Mouse (Mus musculus) heart, embryonic 12.5 days (tissue): Measurements from ENCODE around the gene Ssbp3. TPM values are rescaled to one million over a fixed set of nuclear protein-coding genes. Genes with fewer than 3 reads are reported as not detected.

Experiments used
- ATAC-seq: fragments of 200-750 bp; cut with Nextera tagmentation; 2 replicates; pipeline ENCODE4 v1.8.0; 2017; ENCODE audit warnings: moderate TSS enrichment, moderate library complexity; ENCODE audit not compliant: insufficient number of reproducible peaks, low FRiP score
- H3K27ac ChIP-seq: fragments of 300-500 bp; sonication (generic); 2 replicates; pipeline ENCODE4 v1.5.1; 2016; ENCODE audit warnings: mild to moderate bottlenecking, moderate library complexity; ENCODE audit not compliant: poor library complexity, severe bottlenecking
- H3K27me3 ChIP-seq: fragments of 300-500 bp; sonication (generic); replicated peaks from 2 replicates; pipeline ENCODE4 v1.6.1; 2016; ENCODE audit warnings: mild to moderate bottlenecking, moderate library complexity
- H3K36me3 ChIP-seq: fragments of 300-500 bp; sonication (generic); 2 replicates; pipeline ENCODE4 v1.6.1; 2016; ENCODE audit warnings: mild to moderate bottlenecking, moderate library complexity
- H3K4me1 ChIP-seq: fragments of 300-500 bp; sonication (generic); replicated peaks from 2 replicates; pipeline ENCODE4 v1.6.1; 2016; ENCODE audit warnings: mild to moderate bottlenecking
- H3K4me2 ChIP-seq: fragments of 300-500 bp; sonication (generic); 2 replicates; pipeline ENCODE4 v1.6.1; 2016; ENCODE audit warnings: mild to moderate bottlenecking, moderate library complexity
- H3K4me3 ChIP-seq: fragments of 300-500 bp; sonication (generic); 2 replicates; pipeline ENCODE4 v1.5.1; 2016; ENCODE audit warnings: mild to moderate bottlenecking
- H3K9ac ChIP-seq: fragments of 300-500 bp; sonication (generic); 2 replicates; pipeline ENCODE4 v1.6.1; 2016; ENCODE audit warnings: mild to moderate bottlenecking, moderate library complexity
- H3K9me3 ChIP-seq: fragments of 300-500 bp; sonication (generic); replicated peaks from 2 replicates; pipeline ENCODE4 v1.6.1; 2016; ENCODE audit warnings: mild to moderate bottlenecking, moderate library complexity
- WGBS: fragments of 180-500 bp; shearing (Covaris S2); methylation state at CpG from one replicate; pipeline ENCODE4 v1.1.7; 2016; 5-methylcytosine and 5-hydroxymethylcytosine counted together
- polyA plus RNA-seq: library from polyadenylated mRNA; unstranded; fragments of >200 nt; fragmentation: Nextera tagmentation; extraction: Ambion mirVana; gene quantifications from 2 replicates; pipeline ENCODE4 v1.2.1, GENCODE M21; 2016

Ssbp3 gene
- polyA plus RNA-seq, 1 experiment from 2014 or later, result 101 TPM

DNA sequence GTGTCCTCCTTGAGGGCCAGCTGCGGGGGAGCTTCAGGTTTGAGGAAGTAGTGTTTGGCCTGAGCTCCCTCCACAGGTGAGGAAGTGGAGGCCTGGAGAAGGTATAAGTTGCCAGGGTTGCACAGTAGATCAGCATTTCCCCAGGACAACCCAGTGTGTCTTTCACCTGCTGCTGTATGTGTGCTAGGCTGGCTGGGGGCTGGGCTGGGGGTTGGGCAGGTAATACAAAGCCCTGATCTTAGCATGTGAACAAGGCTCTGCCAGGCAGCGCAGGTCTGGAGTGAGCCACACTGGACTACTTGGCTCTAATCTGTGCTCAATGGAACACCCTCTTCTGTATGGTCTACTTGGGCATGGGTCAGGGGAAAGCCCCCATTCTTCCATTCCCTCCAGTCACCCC, 66.1 kb downstream of the Ssbp3 start:
- Histone ChIP-seq H3K4me2 (no peak overlapping the region), H3K4me1 (peaks cover 88% of the 10 kb centered on the region)

DNA sequence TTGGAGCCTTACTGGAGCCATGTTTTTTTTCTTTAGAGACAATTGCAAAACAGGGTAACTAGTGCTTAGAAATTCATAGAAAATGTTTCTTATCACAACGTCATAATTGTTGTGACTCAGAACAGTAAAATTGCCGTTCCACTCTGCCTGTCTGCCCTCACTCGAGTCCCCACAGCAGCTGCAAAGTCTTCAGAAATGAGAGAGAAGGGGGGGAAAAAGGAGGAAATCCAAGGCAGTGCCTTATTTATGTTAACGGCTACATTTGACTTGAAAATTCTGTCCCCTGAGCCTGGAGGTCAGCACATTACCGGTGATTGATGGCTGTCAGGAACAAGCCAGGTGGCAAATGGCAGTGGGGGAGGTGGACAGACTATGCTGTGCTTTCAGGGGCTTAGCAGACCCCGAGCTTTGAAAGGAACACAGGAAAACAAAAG, 66.7 kb downstream of the Ssbp3 start:
- Histone ChIP-seq H3K4me3 (no peak overlapping the region), H3K4me2 (no peak overlapping the region), H3K27me3 (no peaks in the 10 kb centered on the region), H3K4me1 (peaks cover 88% of the 10 kb centered on the region), H3K9me3 (no peaks in the 10 kb centered on the region), H3K27ac (no peak overlapping the region), H3K36me3 (no peaks in the 10 kb centered on the region), H3K9ac (0 out of 2 replicates have a peak overlapping the region, but pooled peaks have one; percentile 13)
- 23% methylated on average over 6 of the region's 6 CpGs for WGBS
- ATAC-seq, result no peak

More for the DNA sequence above, 66.1 kb downstream of the Ssbp3 start:
- H3K27me3 ChIP-seq, result no peaks in the 10 kb centered on the region
- ATAC-seq, result no peak
- 77% methylated on average over 2 of the region's 2 CpGs for WGBS
- H3K36me3 ChIP-seq, result no peaks in the 10 kb centered on the region
- H3K27ac ChIP-seq, result no peak overlapping the region
- H3K9ac ChIP-seq, result peak overlapping the region; percentile 27; the same call in 1 of the 2 replicates
- no peaks in the 10 kb centered on the region for H3K9me3 ChIP-seq
- H3K4me3 ChIP-seq, result no peak overlapping the region

DNA sequence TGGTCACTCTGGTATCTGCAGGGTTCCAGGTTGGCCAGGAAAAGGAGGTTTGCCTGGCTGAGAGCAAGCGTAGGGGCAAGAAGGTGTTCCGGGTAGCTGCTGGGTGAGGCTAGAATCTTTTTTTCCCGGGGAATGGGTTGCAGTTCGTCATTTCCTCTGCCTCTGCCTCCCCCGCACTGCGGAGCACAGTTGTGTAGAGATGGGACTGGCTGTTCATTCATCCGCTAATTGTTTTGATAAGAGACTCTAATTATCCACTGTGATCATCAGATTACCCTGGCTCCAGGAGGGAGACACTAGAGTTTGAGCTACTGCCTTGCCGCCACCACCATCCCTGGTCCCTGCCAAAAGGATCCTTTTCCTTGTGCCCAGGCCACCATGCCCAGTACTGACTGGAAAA, 67.9 kb downstream of the Ssbp3 start:
- 51% methylated on average over 8 of the region's 8 CpGs for WGBS
- H3K27ac ChIP-seq, result no peak overlapping the region
- H3K9me3 ChIP-seq, result no peaks in the 10 kb centered on the region
- peaks cover 86% of the 10 kb centered on the region for H3K4me1 ChIP-seq
- H3K9ac ChIP-seq, result no peak overlapping the region
- no peaks in the 10 kb centered on the region for H3K27me3 ChIP-seq
- no peak for ATAC-seq
- H3K4me3 ChIP-seq, result no peak overlapping the region
- no peak overlapping the region for H3K4me2 ChIP-seq
- H3K36me3 ChIP-seq, result no peaks in the 10 kb centered on the region

DNA sequence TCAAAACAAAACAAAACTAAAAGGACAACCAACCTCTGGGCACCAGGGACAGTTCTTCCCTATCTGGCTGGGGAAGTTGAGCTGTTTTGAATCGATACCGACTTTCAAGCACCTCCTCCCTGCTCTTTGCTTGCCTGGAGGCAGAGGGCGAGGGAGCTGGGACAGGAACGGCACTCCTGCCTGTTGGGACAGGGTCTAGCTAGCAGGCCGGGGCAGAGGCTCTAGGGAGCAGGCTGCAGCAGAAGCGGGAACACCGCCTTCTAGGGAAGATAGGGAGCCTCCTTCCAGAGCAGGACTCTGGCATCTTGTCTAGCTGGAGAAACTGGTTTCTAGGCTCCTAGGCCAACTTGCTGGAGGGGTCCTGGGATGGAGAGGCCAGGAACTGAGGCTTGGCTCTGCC, 70.2 kb downstream of the Ssbp3 start:
- no peak overlapping the region for H3K4me3 ChIP-seq
- H3K27ac ChIP-seq, result no peak overlapping the region
- H3K9ac ChIP-seq, result peak overlapping the region; percentile 30; the same call in 1 of the 2 replicates
- H3K4me1 ChIP-seq, result peaks cover 90% of the 10 kb centered on the region
- no peak overlapping the region for H3K4me2 ChIP-seq
- H3K36me3 ChIP-seq, result no peaks in the 10 kb centered on the region
- ATAC-seq, result no peak
- no peaks in the 10 kb centered on the region for H3K27me3 ChIP-seq
- 17% methylated on average over 7 of the region's 7 CpGs for WGBS
- H3K9me3 ChIP-seq, result no peaks in the 10 kb centered on the region

DNA sequence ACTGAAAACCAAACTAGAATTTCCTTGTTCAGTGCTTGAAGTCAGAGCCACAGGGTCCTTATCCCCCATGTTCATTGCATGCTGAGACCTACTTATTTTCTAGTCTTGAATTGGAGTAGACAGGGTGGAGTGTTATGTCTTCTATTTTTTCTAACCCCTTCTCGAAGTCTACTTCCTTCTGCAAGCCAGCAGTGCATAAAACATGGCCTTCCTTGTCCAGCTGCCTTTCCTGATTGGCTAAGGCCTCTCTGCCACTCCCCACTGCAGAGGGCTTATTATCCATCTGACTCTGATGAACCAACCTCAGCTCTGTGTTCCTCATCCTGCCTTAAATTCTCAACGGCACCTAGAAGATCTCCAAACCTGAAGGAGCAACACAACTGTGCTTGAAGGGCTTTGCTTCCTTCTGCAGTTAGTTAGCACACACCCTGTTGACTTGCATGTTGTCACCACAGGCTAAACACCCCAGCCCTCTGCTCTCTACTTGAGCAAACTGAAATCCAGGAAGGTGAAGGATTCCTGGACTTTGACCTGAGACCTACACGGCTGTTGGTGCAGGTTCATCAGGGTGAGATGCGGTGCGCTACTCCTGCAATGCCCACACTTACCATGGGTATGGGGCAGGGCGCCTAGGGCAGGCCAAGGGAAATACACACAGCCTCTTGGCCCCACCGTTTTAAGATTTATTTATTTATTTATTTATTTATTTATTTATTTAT, 71.0 kb downstream of the Ssbp3 start:
- no peak for ATAC-seq
- Histone ChIP-seq H3K4me1 (peaks cover 90% of the 10 kb centered on the region), H3K27me3 (no peaks in the 10 kb centered on the region), H3K4me3 (no peak overlapping the region), H3K36me3 (no peaks in the 10 kb centered on the region), H3K9ac (no peak overlapping the region), H3K27ac (no peak overlapping the region), H3K4me2 (no peak overlapping the region), H3K9me3 (no peaks in the 10 kb centered on the region)
- WGBS, result 88% methylated on average over 7 of the region's 7 CpGs

DNA sequence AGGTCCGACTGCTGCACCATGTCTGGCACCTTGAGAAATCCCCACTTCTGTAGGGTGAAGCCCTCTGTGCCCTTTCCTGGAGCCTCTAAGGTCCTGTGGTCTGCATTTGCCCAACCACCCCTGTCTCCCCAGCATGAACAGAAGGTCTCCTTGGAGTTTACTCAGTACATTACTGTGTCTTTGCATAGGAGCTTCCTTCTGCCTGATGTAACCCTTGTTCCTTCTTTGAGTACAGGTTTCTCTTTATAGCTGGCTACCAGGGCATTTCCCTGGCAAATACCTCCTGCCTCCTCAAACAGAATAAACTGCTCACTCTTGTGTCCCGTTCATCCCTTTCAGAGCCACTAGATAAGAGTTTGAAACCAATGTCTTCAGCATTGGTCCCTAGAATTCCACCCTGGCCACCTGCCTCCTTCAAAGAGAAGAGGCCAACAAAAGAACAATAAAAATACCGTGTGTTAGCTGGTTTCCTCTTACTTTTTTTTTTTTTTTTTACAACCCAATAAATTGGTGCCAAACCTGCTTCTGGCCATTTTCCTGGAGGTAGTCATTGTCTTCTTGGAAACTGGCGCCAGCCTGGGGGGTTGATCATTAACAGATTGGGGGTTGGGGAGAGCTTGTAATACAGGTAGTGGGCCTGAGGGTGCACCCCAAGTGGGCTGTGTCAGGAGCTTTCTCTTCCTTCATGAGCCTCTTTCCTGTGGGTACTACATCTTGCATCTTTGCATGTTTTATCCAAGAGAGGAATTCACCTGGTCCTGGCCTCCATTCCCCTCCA, 72.0 kb downstream of the Ssbp3 start:
- 64% methylated on average over 4 of the region's 4 CpGs for WGBS
- ATAC-seq, result no peak
- no peak overlapping the region for H3K27ac ChIP-seq

DNA sequence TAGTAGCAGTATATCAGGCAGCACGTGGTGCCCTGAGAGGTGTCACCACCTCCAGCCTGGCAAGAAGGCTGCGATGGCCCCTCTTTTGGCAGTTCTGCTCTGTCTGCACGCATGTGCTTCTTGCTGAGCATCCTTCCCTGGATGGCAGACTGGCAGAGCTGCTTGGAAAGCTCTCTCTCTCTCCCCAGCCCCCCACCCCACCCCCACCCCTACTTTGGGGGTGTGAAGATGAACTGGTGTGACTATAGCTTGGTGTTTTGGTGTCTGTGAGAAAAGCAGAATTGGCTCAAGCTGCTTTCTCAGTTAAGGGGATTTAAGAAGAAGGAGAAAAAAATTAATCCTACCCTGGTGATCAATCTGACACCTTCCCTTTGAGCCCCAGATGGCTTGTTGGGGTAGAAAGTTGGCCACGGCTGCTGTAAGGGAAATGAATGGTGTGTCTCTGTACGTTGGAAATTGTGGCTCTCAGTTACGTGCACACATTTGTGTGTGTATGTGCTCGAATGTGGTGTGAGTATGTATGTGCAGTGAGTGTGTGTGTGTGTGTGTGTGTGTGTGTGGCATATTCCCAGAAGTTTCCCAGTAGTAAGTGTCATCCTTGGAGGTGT, 73.5 kb downstream of the Ssbp3 start:
- no peaks in the 10 kb centered on the region for H3K27me3 ChIP-seq
- H3K4me2 ChIP-seq, result no peak overlapping the region
- no peak for ATAC-seq
- no peak overlapping the region for H3K9ac ChIP-seq
- no peaks in the 10 kb centered on the region for H3K9me3 ChIP-seq
- H3K4me1 ChIP-seq, result peaks cover 89% of the 10 kb centered on the region
- no peak overlapping the region for H3K27ac ChIP-seq
- H3K36me3 ChIP-seq, result no peaks in the 10 kb centered on the region
- WGBS, result 69% methylated on average over 7 of the region's 7 CpGs
- no peak overlapping the region for H3K4me3 ChIP-seq

More for the DNA sequence above, 72.0 kb downstream of the Ssbp3 start:
- Histone ChIP-seq H3K4me1 (peaks cover 89% of the 10 kb centered on the region), H3K36me3 (no peaks in the 10 kb centered on the region), H3K4me2 (no peak overlapping the region), H3K9me3 (no peaks in the 10 kb centered on the region), H3K27me3 (no peaks in the 10 kb centered on the region), H3K9ac (no peak overlapping the region), H3K4me3 (no peak overlapping the region)

DNA sequence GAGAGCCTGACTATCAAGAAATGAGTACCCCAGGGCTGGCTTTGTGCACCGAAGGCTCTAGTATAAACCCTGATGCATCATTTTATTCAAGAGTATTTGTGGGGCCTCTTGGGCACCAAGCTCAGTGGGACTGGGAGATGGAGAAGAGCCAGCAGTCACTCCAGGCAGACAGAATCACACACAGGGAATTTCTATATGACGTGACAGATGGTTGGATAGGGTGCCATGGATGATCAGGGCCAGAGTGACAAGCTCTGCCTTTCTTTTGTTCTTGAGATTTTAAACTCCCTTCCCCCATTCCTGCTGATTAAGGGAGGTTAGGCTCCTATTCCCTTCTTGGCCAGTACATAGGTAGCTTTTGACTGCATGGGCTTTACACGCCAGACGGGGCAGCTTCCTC, 74.8 kb downstream of the Ssbp3 start:
- no peak for ATAC-seq
- Histone ChIP-seq H3K4me1 (peaks cover 80% of the 10 kb centered on the region), H3K4me3 (no peak overlapping the region), H3K4me2 (no peak overlapping the region), H3K9ac (no peak overlapping the region), H3K9me3 (no peaks in the 10 kb centered on the region), H3K27ac (no peak overlapping the region), H3K27me3 (no peaks in the 10 kb centered on the region), H3K36me3 (no peaks in the 10 kb centered on the region)
- WGBS, result 81% methylated on average over 4 of the region's 4 CpGs

DNA sequence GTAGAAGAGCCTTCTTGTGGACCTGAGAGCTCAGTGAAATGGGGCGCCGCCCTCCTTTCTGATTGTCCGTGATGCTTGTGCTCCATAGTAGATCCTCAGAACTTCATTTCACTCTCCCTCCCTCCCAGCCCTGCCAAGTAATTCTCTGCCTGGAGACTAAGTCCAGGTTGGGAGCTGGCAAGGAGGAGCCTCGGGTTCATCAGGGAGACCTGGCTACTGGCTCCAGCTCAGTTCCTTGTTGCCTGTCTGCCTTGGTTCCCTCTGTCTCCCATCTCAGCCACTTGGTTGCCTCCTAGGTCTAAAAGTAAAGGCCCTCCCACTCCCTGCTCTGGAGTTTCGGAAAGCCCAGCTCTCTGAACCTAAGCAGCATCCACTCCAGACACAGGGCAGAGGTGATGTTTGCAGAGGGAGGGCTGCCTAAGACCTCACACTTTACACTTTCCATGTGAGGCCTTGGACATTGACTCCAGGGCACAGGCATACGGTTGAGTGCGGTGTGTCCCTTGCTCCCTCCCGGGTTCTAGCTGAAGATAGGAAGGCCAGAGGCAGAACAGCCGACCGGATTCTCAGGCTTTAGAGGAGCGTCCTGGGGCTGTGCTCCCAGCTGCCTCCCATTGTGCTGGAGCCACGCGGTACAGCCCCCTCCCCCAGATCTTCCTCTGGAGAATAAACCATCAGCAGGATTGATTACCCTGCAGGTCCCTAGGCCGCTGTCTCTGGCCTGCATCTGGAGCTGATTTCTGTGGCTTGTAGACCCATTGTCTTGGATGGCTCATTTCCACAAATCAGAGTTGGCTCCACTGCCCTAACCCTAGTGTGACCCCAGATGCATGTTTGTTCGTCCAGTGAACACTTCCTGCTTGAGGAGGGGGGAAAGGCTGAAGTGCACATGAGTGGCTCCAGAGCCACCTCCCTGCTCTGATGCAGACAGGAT, 75.7 kb downstream of the Ssbp3 start:
- no peak for ATAC-seq
- H3K4me2 ChIP-seq, result no peak overlapping the region

DNA sequence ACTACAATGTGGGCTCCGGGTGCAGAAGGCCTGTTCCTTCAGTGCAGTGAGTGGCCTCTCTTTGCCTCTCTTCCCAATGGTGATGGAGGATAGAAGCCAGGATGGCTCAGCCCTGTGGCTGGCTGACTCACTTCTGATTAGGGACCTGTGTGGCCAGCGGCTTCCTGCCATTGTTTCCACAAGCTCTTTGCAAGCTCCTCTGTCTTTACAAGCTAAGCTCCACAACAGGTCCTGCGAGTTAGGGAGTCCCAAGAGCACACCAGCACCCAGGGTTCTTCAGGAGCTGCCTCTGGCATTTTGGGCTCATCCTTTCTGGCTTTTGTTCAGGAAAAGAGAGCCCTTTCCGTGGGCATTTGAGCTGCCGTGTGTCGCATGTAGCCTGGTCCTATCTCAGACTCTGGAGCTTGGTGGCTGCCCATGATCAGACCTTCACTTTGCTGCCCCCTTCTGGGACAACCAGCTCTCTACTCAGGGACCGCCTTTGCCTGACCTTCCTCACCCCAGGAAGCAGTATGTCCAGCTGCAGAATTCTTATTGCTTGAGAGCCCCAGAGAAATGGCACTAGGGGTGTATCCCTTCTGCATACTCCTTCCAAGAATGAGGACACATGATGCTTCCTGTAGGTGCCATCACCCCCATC, 77.3 kb downstream of the Ssbp3 start:
- Histone ChIP-seq H3K9me3 (no peaks in the 10 kb centered on the region), H3K9ac (peak overlapping the region; percentile 57), H3K4me1 (peaks cover 76% of the 10 kb centered on the region), H3K4me2 (peak overlapping the region; percentile 53), H3K27me3 (no peaks in the 10 kb centered on the region), H3K4me3 (no peak overlapping the region), H3K36me3 (no peaks in the 10 kb centered on the region), H3K27ac (peak overlapping the region; percentile 79)
- 11% methylated on average over 7 of the region's 7 CpGs for WGBS
- ATAC-seq, result peak; percentile 72

More for the DNA sequence above, 75.7 kb downstream of the Ssbp3 start:
- Histone ChIP-seq H3K36me3 (no peaks in the 10 kb centered on the region), H3K27ac (peak overlapping the region; percentile 21; the same call in 1 of the 2 replicates), H3K9me3 (no peaks in the 10 kb centered on the region), H3K27me3 (no peaks in the 10 kb centered on the region), H3K9ac (no peak overlapping the region; the same call in 1 of the 2 replicates), H3K4me1 (peaks cover 73% of the 10 kb centered on the region), H3K4me3 (no peak overlapping the region)
- 46% methylated on average over 15 of the region's 15 CpGs for WGBS
